Mouse (Mus musculus) CD4-positive naive resting alpha-beta T cell, adult 76 days (primary cell): ENCODE measurements around the gene Ripply3. TPM values are rescaled to one million over a fixed set of nuclear protein-coding genes. Genes with fewer than 3 reads are reported as not detected.

Experiments
- total RNA-seq: library from RNA; stranded (reverse); gene quantifications from one replicate; pipeline ENCODE4 v1.2.4, GENCODE M21; 2023

Gene Ripply3
- not detected for total RNA-seq

DNA sequence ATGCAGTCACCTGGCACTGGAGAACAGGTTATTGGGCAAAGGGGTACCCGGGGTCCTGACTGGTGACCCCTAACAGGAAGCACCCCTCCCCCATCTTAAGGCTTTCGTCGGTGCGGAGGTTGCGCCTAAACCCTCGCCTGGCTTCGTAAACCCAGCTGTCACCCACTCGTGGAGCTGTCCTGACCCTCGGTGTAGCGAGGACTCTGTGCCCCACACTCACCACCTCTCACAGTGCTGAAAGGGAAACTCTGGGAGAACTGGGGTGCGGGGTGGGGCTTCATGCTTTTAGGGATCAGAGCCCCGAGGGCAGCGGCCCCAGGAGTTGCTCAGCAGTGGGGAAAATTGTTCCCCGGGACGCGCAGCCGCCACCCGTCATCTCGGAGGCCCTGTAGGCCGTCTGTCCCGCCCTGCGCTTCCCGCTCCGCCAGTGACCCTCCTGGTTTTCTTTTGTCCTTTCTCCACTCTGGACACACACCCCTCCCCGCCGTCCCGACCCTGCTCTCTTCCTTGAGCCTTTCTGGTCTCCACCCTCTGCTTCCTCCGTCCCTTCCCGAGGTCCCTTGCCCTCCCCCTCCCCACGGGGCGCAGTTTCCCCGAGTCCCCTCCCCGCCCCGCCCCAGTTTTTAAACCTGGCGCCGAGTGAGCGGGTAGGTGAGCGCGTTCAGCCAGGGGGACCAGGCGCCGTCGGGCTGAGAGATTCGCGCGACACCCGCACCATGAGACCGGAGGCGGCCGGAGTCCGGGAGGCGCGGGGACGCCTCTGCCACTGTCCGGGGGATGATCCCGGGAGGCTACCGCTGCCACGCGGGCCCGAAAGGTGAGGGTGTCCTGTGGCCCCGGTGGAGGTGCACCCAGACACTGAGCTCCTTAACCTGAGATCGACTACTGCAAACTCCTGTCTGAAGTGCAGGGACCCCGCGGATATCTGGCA is at the start of gene Ripply3:
Gene Ripply3, plus strand, starts transcription at position 640 of the 931 bp plus-strand sequence.

DNA sequence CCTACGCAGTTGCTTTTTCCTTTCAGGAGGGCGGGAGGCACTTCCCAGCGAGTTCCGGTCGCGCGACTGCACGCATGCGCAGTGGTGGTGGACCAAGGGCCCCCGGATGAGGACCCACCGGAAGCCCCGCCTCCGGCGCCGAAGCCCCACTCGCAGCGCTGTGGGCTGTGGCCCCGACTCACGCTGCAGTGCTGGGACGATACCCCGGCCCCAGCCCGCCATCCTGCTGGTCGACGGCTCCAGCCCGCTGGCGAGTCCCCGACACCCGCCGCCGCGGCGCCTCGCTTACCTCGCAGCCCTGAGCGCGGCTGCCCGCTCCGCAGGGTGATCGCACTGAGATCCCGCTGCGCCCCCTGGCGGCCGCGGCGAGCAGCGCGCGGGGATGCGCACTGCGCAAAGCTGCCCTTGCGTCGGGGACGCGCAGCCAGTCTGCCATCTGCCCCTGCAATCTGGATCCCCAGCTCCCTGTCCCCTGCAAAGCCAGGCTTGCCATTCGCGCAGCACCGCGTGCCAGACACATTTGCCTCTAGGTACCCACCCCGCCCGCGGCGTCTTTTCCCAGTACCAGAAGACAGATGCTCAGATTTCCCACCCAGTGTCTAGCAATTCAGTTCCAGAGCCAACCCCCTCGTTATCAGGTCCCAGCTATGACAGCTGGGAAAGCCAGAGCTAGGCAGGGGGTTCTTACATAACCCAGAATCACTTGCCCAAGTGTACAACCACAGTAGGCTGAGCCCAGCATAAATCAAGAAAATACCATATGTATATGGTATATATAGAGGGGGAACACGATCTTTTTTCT is 14.8 kb upstream of the Ripply3 start, which contains the start of gene Hlcs:
Gene Hlcs, minus strand, starts transcription at position 343 of the 802 bp plus-strand sequence.

GRCm38 (mm10) chr16:94370173-94370914 is 42.1 kb downstream of the Ripply3 start, which contains the start of gene Ttc3:
TSS of gene Ttc3 (plus strand) at chr16:94370618.

GRCm38 (mm10) chr16:94371301-94371931 is 43.2 kb downstream of the Ripply3 start, which contains the start of gene Pigp:
TSS of gene Pigp (minus strand) at chr16:94371842.

Other genes starting within 250 kb of the Ripply3 start
- not detected for gene Sim2, start 243.5 kb upstream of the Ripply3 start, total RNA-seq
- gene Hlcs, start 14.8 kb upstream of the Ripply3 start, total RNA-seq = 47.4 TPM
- 115 TPM for gene Ttc3, start 42.2 kb downstream of the Ripply3 start, total RNA-seq
- 37.6 TPM for gene Pigp, start 43.4 kb downstream of the Ripply3 start, total RNA-seq
- 19.1 TPM for gene Vps26c, start 198.4 kb downstream of the Ripply3 start, total RNA-seq
- 150 TPM for gene Dyrk1a, start 241.6 kb downstream of the Ripply3 start, total RNA-seq